Mouse (Mus musculus) regulatory T cell (primary cell): ENCODE data around the gene Olfr692.

Experiments
- in situ Hi-C: fragments of 300-600 bp; cut with MboI, MseI; formaldehyde crosslinking; loops from one replicate; pipeline ENCODE4 v1.15.1; 2025; ENCODE audit warnings: high pct_unique_total_duplicates

The Olfr692 gene

GRCm38 (mm10) chr7:105404268-105404667 lies 36.2 kb downstream of the Olfr692 start, which contains the start of gene Cnga4:
TSS of gene Cnga4 (plus strand) at chr7:105404568.
- in situ Hi-C loops = loop anchor here (5.0 to 25.0 kb wide), 4 partner anchors 228 to 1117 kb away; partner anchors contain the start of genes Ilk, Rrp8, Trim3 and Trim5

- in situ Hi-C loops = loop anchor here (10.0 to 25.0 kb wide), 2 partner anchors 398 to 1119 kb away; partner anchors contain the start of gene Trim5
Measured at GRCm38 (mm10) chr7:105406322-105406721, 38.3 kb downstream of the Olfr692 start.

- in situ Hi-C loops = loop anchor here (5.0 to 25.0 kb wide), 2 partner anchors 115 to 1125 kb away; partner anchors contain the start of gene Trim5
Measured at GRCm38 (mm10) chr7:105411874-105412632, 44.0 kb downstream of the Olfr692 start.

- in situ Hi-C loops = loop anchor here (5.0 to 25.0 kb wide), 2 partner anchors 113 to 1127 kb away; partner anchors contain the start of gene Trim5
Measured at GRCm38 (mm10) chr7:105414385-105414784, 46.4 kb downstream of the Olfr692 start.

- in situ Hi-C loops = loop anchor here (25.0 kb wide), 1 partner anchor 1129 kb away; the partner anchor contains the start of gene Trim5
Measured at GRCm38 (mm10) chr7:105416529-105416928, 48.5 kb downstream of the Olfr692 start.

GRCm38 (mm10) chr7:105418106-105418505 lies 50.1 kb downstream of the Olfr692 start:
- in situ Hi-C loops = loop anchor here (25.0 kb wide), 1 partner anchor 1131 kb away; the partner anchor contains the start of gene Trim5
